Mouse (Mus musculus): ENCODE results near the gene Pcsk5.
"Not testable (repeated sequence)": the region's sequence is repeated elsewhere in the genome, so short reads cannot be mapped to it uniquely, and the experiment has no call there.

Gene Pcsk5

GRCm38 (mm10) chr19:17482126-17482790, 355.2 kb downstream of the Pcsk5 start:
- no peak for DNase-seq (ENCODE audit: low spot score in 2 of 2)

GRCm38 (mm10) chr19:17479471-17479870, 358.0 kb downstream of the Pcsk5 start:
- no peak for DNase-seq (ENCODE audit: low spot score in 2 of 2)

- DNase-seq (ENCODE audit: low spot score in 2 of 2): peak in 1 of 2 experiments; percentile 2
Measured at GRCm38 (mm10) chr19:17476021-17476420, 361.4 kb downstream of the Pcsk5 start.

GRCm38 (mm10) chr19:17473138-17473537, 364.3 kb downstream of the Pcsk5 start:
- DNase-seq (ENCODE audit: low spot score in 2 of 2): not testable (repeated sequence)

- no peak for DNase-seq (ENCODE audit: low spot score in 2 of 2)
Measured at GRCm38 (mm10) chr19:17471861-17472260, 365.6 kb downstream of the Pcsk5 start.

GRCm38 (mm10) chr19:17471196-17471595, 366.2 kb downstream of the Pcsk5 start:
- DNase-seq (ENCODE audit: low spot score in 2 of 2): no peak

- DNase-seq (ENCODE audit: low spot score in 2 of 2): no peak
Measured at GRCm38 (mm10) chr19:17467556-17468211, 369.7 kb downstream of the Pcsk5 start.

- no peak for DNase-seq (ENCODE audit: low spot score in 2 of 2)
Measured at GRCm38 (mm10) chr19:17452001-17452400, 385.4 kb downstream of the Pcsk5 start.

- DNase-seq (ENCODE audit: low spot score in 2 of 2): no peak
Measured at GRCm38 (mm10) chr19:17443581-17443980, 393.9 kb downstream of the Pcsk5 start.

- DNase-seq (ENCODE audit: low spot score in 2 of 2): no peak
Measured at GRCm38 (mm10) chr19:17439476-17440189, 397.8 kb downstream of the Pcsk5 start.

- DNase-seq (ENCODE audit: low spot score in 2 of 2): no peak
Measured at GRCm38 (mm10) chr19:17436651-17437050, 400.8 kb downstream of the Pcsk5 start.

GRCm38 (mm10) chr19:17428561-17428914, 408.9 kb downstream of the Pcsk5 start:
- DNase-seq (ENCODE audit: low spot score in 2 of 2): no peak

- DNase-seq (ENCODE audit: low spot score in 2 of 2): no peak
Measured at GRCm38 (mm10) chr19:17427824-17428560, 409.4 kb downstream of the Pcsk5 start.

GRCm38 (mm10) chr19:17423306-17423705, 414.1 kb downstream of the Pcsk5 start:
- DNase-seq (ENCODE audit: low spot score in 2 of 2): no peak

GRCm38 (mm10) chr19:17417855-17418254, 419.6 kb downstream of the Pcsk5 start:
- no peak for DNase-seq (ENCODE audit: low spot score in 2 of 2)

- DNase-seq (ENCODE audit: low spot score in 2 of 2): no peak
Measured at GRCm38 (mm10) chr19:17412915-17413459, 424.4 kb downstream of the Pcsk5 start.

GRCm38 (mm10) chr19:17410465-17411065, 426.9 kb downstream of the Pcsk5 start:
- DNase-seq (ENCODE audit: low spot score in 2 of 2): no peak

GRCm38 (mm10) chr19:17409351-17409750, 428.1 kb downstream of the Pcsk5 start:
- DNase-seq (ENCODE audit: low spot score in 2 of 2): no peak

- no peak for DNase-seq (ENCODE audit: low spot score in 2 of 2)
Measured at GRCm38 (mm10) chr19:17408591-17408990, 428.8 kb downstream of the Pcsk5 start.

- DNase-seq (ENCODE audit: low spot score in 2 of 2): no peak
Measured at GRCm38 (mm10) chr19:17406823-17407222, 430.6 kb downstream of the Pcsk5 start.

GRCm38 (mm10) chr19:17403175-17403574, 434.3 kb downstream of the Pcsk5 start:
- no peak for DNase-seq (ENCODE audit: low spot score in 2 of 2)
